Mouse (Mus musculus) kidney, postnatal 36 days (tissue): ENCODE measurements around the gene Flt3.

ENCODE experiments used
- DNase-seq, 2 experiments: peaks; one replicate each; pipeline ENCODE4 v3.0.0; 2021 to 2022; ENCODE audit warnings: mixed read lengths in 2 of 2

Flt3 gene

DNA sequence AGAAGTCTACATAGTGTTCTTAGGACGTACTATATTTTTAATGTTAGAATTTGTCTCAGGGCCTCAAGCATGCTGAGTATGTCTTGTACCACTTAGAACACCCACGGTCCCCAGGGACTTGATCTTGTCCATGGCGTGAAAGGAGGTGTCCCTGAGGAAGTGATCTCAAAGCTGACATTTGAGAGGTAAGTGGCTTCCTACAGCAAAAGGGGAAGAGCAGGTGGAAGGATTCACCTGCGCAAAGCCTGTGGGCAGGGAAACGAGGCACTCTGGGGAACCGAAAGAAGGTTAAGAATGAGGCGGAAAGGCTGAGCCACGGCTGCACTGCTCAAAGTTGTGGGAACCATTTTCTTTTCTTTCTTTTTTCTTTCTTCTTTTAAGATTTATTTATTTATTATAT lies 48.4 kb downstream of the Flt3 start:
- DNase-seq, result no peak

DNA sequence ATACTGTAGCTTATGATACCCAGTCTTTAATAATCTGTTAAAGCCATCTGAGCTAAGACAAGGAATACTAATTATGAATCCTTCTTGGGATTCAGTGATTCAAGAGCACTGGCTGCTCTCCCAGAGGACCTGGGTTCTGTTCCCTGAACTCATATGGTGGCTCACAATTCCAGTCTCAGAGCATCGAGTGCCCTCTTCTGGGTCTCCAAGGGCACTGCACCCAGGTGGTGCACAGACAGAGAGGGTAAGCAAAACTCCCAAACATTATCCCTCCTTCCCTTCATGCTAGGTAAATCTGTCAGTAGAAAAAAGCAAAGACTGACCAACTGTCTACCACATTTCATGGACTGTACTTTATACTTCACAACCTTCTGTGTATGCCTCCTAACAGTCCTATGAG lies 54.3 kb downstream of the Flt3 start:
- DNase-seq, result no peak

DNA sequence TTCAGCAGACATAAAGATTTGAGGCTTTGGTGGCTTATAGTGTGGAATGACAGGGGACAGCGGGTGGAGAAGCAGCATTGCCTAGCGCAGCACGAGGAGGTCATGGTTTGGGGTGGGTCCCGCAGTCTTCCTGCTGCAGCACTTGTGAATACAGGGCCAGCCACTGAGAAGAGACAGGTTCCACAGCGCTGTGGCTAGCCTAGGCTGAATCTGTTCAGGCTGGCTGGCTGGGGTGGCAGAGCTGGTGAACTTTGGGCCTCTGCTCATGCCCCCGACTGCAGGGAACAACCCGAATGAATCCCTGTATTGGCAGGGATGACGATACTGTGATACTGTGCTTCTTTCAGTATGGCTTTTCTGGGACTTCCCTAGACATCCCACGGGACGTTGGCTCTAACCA lies 56.4 kb downstream of the Flt3 start:
- DNase-seq, result no peak

DNA sequence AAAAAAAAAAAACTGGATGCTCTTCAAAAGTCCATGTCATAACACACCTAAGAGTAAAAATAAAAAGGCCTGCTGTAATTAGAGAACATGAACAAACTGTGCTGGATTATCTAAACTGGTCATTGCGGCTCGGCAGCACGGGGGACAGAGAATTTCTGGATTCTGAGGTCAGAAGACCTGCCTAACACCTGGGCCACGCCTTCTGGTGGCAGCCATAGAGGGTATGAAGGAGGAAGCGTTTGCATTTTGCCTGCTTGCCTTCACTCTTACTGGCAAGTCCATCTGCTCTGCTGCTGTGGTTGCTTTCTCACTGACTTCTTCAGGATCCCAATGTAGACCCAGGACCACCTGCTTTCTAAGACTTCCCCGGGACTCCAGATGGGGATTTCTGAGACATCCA lies 57.4 kb downstream of the Flt3 start:
- no peak for DNase-seq

DNA sequence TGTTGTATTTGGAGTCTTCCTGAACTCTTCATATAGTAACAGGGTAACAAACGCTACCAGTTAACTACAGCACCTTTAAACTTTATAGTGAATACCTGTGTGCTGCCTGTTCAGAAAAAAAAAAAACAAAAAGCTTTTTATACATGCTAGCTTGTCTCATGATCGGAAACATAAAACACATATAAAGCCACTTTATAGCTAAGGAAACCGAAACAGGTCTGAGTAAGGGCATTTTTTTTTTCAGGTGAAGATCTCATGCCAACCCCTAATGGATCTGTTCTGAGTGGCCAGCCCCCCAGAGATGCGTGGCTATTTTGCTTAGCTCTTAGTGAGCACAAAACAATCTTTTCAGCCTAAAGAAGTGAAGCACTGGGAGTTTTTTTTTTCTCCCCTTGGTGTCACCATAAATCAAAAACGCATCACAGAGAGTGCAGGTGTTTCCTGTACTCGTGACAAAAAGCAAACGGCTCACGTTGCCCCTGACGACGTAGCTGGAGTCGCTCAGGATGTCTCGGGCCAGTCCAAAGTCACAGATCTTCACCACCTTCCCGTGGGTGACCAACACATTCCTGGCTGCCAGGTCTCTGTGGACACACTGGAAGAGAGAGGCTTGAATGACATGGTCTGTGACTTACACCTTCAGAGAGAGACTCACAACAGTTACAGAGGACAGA lies 59.4 kb downstream of the Flt3 start:
- peak; percentile 10 to 16 for DNase-seq

DNA sequence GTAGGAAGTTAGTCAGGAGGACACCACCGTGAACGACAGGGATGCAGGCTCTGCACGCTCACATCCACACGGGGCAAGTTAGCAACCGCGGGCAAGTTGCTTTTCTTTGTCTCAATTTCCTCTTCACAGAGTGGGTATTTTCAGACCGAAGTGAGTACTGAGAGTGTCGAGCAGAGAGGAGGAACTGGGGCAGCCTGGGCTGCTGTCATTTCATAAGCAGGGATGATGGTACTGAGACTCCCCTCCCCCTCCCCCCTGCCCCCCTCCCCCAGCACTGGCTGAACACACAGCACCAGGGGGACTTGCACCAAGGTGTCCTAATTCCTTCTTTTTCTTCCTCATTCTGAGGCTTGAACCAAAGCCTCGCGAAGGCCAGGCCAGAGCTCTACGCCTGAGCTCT lies 60.7 kb downstream of the Flt3 start:
- DNase-seq, result no peak

DNA sequence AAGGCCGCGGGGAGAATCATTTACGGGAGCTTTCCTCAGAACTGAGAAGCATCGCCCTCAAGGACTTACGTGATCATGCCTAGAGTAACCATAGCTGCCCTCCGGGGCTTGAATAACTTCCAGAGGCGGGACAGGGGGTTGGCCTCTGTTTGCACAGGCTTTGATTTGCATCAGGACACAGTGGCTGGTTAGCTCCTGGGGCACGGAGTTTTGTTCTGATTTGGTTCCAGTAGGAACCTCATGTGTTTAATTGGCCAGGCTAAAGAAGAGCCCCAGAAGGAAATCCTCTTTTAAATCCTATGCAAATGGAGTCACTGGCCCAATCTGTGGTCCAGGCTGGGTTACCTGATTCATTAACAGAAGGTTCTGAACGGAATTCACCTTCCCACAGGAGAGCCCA lies 61.3 kb downstream of the Flt3 start:
- DNase-seq, result no peak

DNA sequence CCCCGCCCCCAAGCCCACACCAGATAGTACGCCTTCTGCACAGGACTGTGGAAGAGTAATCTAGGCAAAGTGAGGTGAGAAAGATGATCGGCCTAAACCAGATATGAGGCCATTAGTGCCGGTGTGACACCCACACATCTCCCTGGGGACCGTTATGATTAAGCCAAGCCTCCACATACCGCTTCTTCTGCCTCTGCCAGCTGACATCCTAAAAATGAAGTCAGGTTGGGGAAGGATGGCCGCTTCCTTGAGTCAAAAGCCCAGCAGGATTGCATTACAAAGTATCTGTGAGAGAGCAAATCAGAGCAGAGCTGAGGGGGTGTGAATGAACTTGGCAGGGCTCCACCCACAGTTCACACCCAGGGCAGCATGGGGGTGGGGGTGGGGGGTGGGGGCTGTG lies 67.6 kb downstream of the Flt3 start:
- DNase-seq, result no peak

DNA sequence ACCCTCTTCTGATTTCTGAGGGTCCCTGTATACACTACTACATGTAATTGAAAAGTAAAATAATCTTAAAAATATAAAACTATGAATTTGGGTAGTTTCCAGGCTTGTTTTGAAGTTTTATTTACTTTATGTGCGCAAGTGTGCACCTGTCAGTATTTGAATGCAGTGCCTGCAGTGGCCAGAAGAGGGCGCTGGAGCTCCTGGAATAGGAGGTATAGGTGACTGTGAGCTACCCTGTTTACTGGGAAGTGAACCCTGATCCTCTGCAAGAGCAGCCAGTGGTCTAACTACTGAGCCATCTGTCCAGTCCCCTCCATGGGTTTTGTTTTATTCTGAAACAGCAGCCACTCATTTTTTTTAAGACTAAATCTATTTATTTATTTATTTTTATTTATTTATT lies 68.7 kb downstream of the Flt3 start:
- DNase-seq, result peak in 1 of 2 experiments; percentile 76

DNA sequence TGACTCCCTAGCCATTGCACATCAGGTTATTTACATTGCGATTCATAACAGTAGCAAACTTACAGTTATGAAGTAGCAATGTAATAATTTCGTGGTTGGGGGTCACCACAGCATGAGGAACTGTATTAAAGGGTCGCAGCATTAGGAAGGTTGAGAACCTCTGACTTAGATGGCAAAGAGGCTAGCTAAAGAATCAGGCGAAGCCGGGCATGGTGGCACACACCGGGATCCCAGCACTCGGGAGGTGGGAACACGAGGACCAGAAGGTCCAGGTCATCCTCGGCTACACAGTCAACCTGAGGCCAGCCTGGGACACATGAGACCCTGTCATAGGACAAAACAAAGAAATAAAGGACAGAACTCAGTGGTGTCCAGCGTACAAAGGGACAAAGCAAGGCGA lies 70.3 kb downstream of the Flt3 start:
- DNase-seq, result no peak

DNA sequence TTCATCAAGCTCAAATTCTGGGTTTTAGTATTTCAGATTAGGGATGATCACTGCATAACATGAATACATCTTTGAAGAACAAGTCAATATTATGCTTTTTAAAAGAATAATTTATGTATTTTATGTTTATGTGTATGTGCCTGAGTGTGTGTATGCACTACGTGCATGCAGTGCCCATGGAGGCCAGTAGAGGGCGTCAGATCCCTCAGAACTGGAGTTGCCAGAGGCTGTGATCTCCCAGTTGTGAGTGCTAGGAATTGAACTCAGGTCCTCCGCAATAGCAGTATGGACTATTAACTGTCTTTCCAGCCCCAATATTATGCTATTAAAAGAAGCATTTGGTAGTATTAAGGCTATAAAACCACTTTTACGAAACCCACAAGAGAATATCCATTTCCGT lies 72.7 kb downstream of the Flt3 start:
- DNase-seq, result no peak

DNA sequence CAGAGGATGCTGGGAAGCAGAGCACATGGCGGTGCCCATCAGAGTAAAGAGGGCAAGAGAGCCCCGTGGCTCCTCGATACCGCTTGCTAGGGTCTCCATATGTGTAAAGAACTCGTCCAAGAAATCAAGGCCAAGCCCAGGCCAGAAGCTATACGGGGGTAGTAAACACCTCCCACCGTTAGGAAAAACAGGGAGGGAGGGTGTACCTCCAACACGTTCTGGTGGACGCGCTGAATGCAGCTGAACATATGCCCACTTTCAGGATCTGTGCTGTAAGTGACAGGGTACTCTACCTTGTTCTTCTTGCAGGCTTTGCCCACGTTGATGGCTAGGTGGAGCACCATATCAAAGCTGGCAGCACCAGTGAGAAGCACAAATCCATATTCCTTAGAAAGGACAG lies 74.4 kb downstream of the Flt3 start:
- no peak for DNase-seq

DNA sequence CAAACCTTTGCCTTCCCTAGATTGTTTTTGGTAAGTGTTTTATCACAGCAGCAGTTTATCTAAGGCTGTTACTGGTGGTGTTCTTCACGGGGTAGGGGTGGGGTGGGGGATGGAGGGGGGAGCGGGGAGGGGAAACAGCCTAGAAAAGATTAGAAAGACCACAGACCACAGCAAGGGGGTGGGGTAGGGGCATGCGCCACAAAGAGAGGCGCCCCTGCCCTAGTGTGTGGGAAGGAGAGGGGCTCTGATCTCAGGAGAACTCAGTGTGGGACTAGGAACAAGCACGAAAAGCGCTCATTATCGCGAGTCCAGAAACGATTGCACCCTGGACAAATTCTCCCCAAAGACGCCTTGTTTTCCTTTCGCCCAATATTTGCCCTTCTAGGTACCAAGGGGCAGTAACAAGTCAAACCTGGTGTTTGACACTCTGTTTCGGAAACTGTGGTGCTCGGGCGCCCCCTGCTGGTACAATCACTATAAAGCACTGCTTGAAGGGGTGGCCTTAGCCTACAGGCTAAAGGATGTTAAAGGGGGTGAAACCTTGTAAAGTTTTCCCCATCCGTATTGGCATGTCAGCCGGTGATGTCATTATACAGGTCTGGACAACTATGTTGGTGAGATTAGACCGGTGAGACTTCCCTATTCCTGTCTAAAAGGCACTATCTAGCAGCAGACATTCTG lies 76.9 kb downstream of the Flt3 start:
- DNase-seq, result peak; percentile 47 to 89

DNA sequence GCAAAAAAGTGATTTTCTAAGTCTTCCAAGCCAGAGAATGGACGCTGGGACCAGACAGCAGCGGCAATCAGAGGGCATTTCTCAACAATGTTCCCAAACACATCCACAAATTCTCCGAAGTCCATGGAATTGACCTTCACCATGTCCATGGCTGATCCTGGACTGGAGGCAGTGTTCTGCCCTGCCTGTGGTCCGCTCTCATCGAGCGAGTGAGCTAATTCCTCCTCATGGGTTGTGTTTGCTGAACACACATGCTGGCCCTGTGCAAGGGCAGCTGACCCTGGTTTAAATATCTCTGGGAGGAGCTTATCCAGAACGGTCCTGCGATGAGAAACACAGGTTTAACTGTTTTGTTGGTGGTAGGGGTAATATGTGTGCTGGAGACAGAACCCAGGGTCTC lies 78.1 kb downstream of the Flt3 start, which contains the start of gene Urad:
Gene Urad, minus strand, starts transcription at position 258 of the 400 bp plus-strand sequence.
- no peak for DNase-seq

DNA sequence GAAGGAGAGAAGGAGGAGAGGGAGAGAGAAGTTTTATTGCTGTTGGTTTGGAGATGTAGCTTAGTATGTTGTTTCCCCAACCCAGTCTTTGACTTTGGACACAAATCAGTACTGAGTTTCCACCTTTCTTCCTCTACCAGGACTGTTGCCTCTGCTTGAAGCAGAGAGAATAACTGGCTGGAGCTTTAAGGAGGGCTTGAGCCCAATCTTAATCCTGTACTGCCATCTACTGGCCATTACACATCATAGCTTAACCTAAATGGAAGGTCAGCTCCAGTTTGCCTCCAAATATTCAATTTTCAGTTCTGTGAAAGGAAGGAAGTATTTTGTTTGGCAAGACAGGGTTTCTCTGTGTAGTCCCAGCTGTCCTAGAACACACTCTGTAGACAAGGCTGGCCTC lies 80.6 kb downstream of the Flt3 start:
- peak in 1 of 2 experiments; percentile 64 for DNase-seq

DNA sequence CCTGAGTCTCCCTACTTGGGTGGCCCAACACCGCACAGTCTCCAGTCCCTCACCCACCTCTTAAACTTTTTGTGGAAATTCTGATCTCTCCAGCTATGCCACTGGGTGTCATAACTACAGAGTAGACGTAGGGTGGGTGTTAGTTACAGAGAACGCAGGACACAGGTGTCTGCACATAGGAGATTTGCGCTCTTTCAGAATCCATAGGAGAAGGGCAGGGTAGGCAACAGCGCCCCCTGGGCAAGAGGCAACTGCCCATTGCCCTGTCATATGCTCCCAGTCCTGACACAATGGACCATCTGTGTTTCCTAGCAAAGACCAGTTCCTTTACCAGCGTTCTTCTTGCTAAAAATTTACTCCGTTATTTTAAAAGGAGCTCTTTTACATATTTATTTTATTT lies 82.3 kb downstream of the Flt3 start:
- DNase-seq, result peak in 1 of 2 experiments; percentile 49

DNA sequence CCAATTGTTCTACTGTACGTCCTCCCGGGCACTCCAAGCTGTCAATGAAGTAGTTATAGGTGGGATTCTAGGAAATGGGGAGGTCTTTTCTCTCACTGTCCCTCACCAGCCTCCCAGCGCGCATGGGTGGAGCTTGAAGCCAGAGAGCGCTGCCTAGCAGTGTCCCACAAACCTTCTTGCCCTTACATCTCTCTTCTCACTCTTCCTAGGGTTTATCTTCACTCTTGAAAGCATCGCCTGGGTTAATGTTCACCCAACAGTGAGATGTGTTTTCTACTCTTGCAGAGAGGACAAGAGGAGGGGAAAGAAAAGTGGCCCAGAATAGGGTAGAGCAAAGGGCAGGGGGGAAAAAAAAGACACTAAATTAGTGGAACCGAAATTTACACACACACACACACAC lies 83.0 kb downstream of the Flt3 start:
- peak in 1 of 2 experiments; percentile 11 for DNase-seq

DNA sequence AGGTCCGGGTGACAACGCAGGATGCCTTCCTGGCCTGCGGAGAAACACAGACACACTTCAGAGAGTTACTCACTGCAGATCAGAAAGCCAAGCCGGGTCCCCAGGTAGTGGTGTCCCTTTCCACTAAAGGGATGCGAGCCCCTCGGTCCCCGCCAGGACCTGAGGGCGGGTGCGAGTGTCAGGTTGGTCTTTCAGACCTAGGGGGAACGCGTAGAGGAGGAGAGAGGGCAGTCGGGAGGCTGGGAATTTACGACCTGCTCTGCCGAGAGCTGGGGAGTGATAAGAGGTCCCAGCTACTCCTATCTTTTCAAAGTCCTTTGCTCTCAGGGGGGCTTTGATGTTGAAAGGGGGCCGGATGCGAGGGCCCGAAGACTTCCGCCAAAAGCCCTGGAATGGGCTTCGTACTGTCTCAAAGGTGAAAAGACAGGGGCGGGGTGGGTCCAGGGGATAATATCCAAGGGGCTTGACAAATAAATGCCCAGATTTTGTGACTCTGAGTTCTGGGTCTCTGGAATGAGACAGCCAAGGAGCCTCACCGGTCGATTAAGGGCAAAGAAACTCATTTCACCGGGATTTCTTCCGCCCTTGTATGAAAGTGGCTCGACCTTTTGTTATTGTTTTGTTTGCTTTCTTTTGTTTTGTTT lies 84.7 kb downstream of the Flt3 start:
- DNase-seq, result no peak

DNA sequence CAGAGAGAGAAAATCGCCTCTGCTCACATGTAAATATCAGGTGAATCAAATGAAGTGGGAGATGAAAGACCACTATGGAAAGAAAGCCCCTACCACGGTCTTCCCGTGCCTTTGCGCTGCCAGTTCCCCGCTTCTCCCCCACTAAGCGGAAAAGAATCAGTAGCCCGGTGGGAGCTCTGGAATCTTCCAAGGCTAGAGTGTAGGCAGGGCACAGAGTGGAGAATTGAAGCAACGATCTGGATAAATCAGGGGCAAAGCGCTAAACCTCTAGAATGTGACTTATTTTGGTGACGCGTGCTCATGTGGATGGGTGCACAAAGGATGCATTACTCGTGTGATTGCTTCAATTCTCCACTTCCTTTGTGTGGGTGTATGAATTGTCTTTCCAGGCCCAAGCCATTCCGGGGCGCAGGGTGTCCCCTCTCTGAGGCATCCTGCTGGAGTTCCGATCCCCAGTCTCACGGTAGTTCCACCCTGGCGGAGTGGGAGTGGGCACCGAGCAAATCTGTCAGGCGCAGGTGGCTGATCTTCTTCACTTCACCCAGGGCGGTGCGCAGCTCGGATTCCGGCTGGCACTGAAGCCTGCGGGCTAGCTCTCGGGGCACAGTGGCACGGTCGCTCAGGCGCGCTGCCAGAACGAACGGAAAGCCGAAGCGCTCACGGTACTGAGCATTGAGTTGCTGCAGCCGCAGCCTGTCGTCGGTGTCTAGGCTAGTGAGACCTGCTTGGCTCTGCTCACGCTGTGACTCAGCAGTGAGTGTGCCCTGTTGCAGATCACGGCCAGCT lies 85.5 kb downstream of the Flt3 start:
- no peak for DNase-seq

DNA sequence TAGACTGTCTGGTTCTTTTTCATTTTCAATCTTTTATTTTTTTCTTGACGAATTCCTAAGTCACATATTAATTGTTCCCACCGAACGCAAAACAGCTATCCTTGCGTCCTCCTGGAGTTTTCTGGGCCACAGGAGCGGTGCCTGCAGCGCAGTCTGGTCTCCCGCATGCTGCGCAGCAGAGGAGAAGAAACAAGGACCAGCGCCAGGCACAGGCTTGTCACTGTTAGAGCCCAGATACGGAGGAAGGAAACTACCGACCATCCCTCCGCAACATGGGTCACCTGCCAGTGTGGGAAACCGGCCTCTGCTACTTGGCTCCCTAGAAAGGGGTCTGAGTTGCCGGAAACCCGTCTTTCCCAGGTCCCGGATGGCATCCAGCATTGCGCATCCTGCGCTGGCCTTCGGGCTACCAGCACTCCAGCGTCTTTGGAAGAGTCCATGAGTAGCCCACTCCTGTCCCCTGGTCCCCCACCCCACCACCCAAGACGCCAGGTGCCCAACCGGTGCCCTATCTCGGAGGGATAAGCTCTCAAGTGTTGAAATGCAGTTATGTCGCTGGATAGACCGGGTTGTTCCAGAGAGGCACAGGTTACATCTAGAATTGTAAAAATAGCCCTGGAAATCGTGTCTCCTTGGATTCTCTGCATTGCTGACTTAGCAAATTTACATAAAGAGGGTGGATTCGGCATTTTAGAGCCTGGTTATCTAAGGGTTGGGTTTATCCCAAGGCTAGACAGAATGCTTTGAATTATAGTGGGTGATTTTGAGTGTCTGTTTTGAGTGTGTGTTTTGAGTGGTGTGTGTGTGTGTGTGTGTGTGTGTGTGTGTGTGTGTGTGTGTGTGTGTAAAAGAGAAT lies 87.2 kb downstream of the Flt3 start:
- DNase-seq, result no peak

DNA sequence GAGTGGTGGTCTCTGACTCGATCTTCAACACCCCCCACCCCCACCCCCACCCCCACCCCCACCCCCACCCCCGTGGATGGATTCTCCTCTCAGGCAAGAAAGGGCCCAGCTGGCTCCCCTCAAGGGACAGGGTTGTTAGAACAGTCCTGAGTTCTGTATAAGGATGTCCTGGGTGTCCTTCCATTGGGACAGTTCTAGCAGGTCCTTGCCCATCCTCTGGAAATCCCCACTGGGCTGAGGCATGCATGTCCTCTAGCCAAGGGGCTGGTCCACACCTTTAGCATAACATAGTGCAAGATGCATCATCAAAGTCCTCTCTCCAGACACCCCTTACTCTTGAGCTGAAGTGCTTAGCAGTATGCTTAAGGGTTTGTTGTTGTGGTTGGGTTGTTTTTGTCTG lies 90.5 kb downstream of the Flt3 start:
- DNase-seq, result no peak

DNA sequence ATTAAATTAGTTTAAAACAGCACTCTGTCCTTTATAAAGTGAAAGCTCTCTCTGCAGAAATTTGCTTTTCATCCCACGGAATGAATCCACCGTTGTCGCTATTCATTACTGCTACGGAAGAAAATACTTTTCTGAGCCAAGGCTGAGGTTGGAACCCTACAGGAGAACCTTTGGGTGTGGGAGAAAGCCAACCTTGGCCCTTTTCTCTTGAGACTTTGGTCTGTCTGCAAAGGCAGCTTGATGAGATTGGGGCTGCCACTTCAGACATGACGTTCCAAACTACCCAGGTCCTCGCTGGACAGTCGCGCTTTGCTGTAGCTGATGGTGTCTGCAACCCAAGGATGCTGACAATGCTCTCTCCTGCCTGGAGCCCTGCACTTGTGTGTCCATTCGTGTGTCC lies 91.8 kb downstream of the Flt3 start:
- no peak for DNase-seq

DNA sequence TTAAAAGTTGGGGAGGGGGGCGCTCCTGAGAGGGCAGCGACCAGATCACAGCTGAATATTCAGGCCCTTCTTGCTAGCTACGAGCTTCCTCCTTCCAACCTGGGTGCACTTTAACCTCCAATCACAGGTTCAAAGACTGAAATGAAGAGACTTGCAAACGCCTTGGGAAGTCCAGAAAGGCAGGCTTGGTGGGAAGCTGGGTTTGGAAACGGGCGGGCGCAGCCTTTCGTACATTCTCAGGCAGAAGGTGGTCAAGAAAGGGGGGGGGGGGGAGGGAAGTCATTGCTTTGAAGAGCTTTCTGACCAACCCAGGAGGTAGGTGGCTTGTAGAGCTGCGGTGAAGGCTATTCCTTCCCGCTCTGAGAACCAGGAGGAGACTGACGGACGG lies 92.9 kb downstream of the Flt3 start:
- DNase-seq, result no peak
